Mouse (Mus musculus) spleen, postnatal 36 days (tissue): ENCODE measurements around the gene Myo16.

Source experiments
- DNase-seq, 2 experiments: peaks; one replicate each; pipeline ENCODE4 v3.0.0; 2022; ENCODE audit warnings: low spot score in 2 of 2, mixed read lengths in 1 of 2

Gene Myo16

DNA sequence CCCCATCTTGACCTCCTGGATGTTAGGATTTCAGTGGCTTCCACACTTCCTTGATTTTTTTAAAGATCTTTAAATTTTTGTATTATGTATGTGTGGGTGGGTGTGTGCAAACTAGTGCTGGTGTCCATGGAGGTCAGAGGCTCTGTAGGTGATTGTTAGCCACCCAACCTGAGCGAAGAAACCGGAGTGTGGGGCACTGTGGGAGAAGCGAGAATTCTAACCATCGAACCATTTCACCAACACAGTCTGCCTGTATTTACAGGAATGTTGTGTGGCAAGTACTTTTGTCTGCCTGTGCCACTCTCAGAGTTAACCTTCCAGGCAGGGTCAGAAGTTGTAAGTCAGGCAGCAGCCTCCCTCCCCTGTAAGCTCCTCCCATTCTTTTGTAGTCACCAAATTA, 22.3 kb downstream of the Myo16 start:
- no peak for DNase-seq

GRCm38 (mm10) chr8:10177131-10177530, 23.4 kb downstream of the Myo16 start:
- DNase-seq: no peak

DNA sequence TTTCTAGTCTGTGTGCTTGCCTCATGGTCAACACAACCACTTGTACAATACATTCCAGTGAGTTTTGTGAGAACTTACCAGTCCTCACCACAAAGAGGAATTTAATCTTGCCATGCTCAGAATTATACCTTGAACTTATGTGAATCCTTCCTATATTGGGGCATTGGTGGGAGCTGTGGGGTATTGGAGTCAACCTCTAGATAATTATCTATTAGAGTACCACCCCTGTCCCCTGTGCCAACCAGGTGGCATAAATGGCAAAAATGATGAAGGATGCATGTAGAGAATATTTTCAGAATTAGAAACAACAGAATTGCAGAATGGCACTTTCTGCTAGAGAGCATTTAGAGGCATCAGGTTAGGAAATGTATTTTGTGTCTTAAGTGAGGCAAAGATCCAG, 25.3 kb downstream of the Myo16 start:
- DNase-seq: no peak

DNA sequence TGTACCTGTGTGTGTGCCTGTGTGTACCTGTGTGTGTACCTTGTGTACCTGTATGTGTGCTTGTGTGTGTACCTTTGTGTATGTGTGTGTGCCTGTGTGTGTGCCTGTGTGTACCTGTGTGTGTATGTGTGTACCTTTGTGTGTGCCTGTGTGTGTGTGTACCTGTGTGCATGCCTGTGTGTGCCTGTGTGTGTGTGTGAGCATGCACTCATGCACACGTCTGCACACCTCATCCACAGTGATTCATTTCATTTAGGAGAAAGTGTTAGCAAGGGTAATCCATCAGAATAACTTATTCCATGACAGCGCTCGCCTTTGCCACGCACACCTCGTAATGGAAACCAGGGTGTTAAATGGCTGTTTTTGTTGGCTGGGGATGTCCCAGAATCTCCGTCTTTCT, 36.9 kb downstream of the Myo16 start:
- no peak for DNase-seq

DNA sequence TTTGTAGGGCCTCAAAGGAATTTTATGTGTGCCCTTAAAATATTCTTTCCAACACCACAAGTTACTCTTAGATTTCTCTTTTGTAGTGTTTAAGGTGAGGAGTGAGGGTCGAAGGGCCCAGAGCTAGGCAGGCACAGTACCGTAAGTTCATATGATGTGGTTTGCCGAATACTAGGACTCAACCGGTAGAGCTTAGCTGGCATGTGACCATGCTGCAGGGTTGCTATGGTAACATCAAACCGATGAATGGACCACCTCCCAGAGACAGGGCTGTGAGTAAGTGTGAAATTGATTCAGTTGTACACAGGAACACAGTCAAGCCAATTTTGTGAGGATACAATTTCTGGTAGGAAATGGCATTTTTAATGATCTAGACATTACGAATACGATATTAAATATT, 44.5 kb downstream of the Myo16 start:
- no peak for DNase-seq

- DNase-seq: no peak
Measured at GRCm38 (mm10) chr8:10199301-10199700, 45.6 kb downstream of the Myo16 start.

DNA sequence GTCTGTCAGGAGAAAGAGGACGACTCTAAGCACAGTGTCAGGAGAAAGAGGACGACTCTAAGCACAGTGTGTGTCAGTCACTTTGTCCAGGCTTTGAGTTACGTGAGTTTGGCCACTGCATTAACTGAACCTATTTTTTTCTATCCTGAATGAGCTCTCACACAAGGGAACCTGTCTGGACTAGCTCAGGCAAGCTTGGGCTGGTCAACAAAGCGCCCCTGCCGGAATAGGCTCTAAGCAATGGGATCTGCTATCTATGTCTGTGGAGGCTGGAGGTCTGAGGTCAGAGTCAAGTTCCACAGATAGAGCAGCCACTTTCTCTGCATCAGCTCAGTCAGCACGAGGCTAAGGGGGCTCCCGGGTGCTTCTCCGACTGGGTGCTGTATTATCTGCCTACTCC, 46.3 kb downstream of the Myo16 start:
- no peak for DNase-seq

- DNase-seq: no peak
Measured at GRCm38 (mm10) chr8:10215023-10215422, 61.3 kb downstream of the Myo16 start.

DNA sequence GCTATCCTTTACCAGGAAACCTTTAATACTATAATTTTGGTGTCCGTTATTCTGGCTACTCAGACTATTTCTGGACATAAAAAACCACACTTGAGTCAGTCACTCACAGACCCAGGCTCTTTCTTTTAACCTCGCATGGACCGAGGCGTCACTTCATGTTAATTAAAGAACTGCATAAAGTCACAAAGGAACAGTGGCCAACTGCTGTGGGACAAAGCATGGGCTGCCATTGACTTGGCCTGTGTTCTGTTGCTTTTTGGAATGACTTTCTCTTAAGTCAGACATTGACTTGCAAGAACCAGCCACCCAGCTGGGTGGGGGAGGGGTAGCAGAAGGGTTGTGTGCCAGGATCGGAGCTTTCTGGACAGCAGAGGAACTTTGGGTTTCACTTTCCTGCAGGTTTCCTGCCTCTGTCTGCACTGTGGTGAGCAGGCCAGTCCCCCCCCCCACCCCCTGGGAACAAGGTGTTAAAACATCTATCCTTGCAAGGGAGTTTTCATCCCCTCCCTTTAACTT, 66.1 kb downstream of the Myo16 start:
- DNase-seq: no peak

GRCm38 (mm10) chr8:10222770-10223169, 69.1 kb downstream of the Myo16 start:
- no peak for DNase-seq

- no peak for DNase-seq
Measured at GRCm38 (mm10) chr8:10223528-10224194, 70.0 kb downstream of the Myo16 start.

DNA sequence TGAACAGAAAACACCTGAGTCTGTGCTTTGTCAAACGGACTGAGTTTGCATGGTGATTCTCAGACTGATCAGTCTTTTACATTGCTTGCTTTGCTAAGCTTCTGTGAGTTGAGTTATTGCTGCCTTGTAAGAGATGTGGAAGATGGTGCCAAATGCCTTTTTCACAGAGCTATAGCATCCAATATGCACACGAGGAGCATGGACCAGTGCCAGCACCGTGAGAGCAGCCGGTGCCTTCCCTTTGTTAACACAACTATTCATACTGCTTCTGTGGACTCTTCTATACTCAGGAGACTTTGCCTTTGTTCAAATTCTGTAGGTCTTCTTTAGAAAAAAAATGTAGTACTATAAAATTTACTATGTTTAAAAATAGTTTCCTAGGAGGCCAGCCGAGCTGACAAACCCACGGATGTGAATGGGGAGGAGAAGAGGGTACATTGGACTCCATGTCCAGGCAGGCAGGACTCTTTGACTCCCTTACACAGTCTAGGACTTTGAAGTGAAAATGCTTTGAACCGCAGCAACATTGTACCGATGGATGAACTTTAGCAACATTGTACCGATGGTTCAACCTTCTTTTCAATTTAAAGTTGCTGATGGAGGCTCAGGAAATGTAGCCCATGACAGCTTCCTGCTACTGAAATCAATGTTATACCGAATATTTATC, 70.7 kb downstream of the Myo16 start:
- no peak for DNase-seq

GRCm38 (mm10) chr8:10225018-10225417, 71.3 kb downstream of the Myo16 start:
- DNase-seq: no peak

DNA sequence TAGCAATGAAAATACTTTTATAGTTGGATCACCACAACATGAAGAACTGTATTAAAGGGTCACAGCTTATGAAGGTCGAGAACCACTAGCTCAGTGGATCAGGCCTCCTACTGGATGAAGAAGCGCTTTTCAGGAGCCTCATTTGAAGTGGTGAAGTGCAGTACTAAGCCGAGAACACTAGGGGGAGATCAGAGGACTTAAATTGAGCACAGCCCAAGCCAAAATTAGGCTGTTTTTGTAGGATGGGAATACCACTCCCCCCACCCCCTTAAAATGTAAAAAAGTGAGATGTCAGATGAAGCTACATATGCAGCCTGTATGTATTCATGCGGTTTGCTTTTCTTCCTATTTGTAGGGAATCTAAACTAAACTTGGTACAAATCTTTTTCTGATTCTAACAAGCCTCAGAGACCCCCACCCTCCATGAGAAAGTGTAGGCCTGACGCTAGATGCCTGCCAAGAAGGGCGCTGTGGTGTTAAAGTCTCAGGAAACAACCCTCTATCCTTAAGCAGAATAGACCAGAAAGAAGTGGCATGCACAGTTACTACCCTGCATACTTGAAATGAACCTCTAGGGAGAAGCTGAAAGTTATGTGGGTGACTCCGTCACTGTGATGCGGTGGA, 77.1 kb downstream of the Myo16 start:
- peak in 1 of 2 experiments; percentile 2 for DNase-seq

DNA sequence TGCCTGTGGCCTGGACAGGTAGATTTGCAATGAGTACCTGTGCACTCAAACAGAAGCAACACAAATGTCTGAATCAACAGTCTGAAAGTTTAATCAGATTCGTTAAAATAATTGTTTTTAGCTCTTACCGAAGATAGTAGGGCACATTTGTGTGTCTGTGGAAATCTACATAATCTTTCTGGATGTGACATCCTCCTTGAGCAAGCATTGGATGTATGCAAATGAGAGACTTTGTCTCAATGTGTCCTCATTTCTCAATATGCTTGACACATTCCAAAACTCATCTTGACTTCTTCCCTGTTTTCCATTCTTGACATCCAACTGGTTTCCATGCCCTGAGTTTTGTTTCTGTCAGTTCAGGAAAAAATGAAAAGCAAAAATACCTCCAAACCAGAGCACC, 80.8 kb downstream of the Myo16 start:
- no peak for DNase-seq

- DNase-seq: no peak
Measured at GRCm38 (mm10) chr8:10243344-10243743, 89.6 kb downstream of the Myo16 start.

DNA sequence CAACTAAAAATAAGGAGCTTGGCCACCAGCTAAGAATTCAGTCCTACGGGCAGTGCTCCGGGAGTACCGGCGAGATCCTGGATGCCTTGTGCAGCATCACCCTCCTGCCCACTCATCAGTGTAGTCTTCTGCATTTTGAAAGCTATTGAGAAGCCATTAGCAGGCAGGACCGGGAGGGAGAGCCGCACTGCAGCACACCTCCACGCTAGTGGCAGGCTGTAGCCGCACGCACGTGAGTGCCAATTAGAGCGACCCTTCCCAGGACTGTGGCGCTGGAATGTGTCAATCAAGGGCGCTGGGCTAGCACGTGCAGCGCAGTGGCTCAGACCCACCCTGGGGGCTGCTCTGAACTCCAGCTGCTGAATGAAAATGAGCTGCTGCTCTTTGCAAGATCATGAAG, 95.4 kb downstream of the Myo16 start:
- DNase-seq: no peak

DNA sequence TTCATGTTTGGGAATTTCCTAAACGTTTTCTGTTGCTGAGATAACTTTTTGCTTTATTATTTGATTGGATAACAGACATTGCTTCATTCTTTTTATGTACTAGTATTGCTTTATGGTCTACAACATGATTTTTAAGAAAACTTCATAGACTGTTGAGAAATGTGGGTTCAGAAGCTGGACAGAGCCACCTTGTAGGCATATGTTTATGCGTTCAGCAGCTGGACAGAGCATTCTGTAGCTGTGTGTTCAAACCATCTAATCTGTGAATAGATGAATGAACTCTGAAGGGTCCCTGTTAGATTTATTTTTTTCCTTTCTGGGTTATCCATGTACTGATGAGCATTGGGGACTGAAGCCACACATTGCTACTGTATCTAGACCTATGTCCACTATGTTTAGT, 102.0 kb downstream of the Myo16 start:
- DNase-seq: no peak

- no peak for DNase-seq
Measured at GRCm38 (mm10) chr8:10256563-10256962, 102.9 kb downstream of the Myo16 start.

DNA sequence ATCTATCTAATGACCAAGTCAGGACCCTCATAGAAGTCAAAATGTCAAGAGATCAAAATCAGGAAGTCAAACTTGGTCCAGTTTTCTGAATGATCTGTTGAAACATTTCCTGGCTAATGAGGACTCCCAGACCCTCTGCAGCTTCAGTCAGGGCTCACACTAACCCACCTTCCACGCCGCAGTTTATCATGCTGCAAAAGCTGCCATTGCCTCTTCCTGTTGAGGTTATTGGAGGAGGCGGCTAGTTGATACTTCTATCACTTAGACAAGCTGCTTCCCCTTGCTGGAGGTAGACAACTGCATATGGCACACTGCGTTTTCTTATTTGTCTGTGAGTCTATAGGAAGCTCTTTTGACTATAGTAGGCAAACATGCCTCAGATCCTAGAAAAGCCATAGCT, 116.4 kb downstream of the Myo16 start:
- no peak for DNase-seq

- DNase-seq: no peak
Measured at GRCm38 (mm10) chr8:10292600-10292999, 138.9 kb downstream of the Myo16 start.

GRCm38 (mm10) chr8:10300797-10301196, 147.1 kb downstream of the Myo16 start:
- no peak for DNase-seq

- DNase-seq: no peak
Measured at GRCm38 (mm10) chr8:10303061-10303460, 149.3 kb downstream of the Myo16 start.
